ENCODE assay signal across 30 mouse cellular contexts in genomic region chr5:125572011-125572410, GRCm38 (mm10). TPM values are rescaled to one million over a fixed set of nuclear protein-coding genes. Genes with fewer than 3 reads are reported as not detected.
"Had no signal": no experiment of that assay in that cellular context is flagged by ENCODE, and none has a peak within 500 bp of the region (broad histone marks: within the 10 kb centered on the region; RNA-seq: fewer than 3 reads in every experiment).

No protein-coding gene starts in this region.

- ATAC-seq: hindbrain, postnatal 0 days; intestine, embryonic 16.5 days had no signal

- H3K36me3 ChIP-seq: heart, embryonic 13.5 days; heart, embryonic 15.5 days; hindbrain, embryonic 10.5 days; hindbrain, embryonic 13.5 days; hindbrain, embryonic 15.5 days; kidney, embryonic 15.5 days; limb, embryonic 10.5 days; limb, embryonic 12.5 days; liver, embryonic 13.5 days had no signal

- H3K9me3 ChIP-seq: heart, embryonic 13.5 days; heart, embryonic 15.5 days; hindbrain, embryonic 10.5 days; hindbrain, embryonic 13.5 days; hindbrain, embryonic 15.5 days; kidney, embryonic 15.5 days; limb, embryonic 10.5 days; liver, embryonic 13.5 days had no signal

- H3K27me3 ChIP-seq: heart, embryonic 13.5 days; heart, embryonic 15.5 days; hindbrain, embryonic 13.5 days; hindbrain, embryonic 15.5 days; kidney, embryonic 15.5 days; limb, embryonic 12.5 days; liver, embryonic 13.5 days had no signal

- H3K4me2 ChIP-seq: heart, embryonic 11.5 days; heart, embryonic 13.5 days; heart, embryonic 15.5 days; hindbrain, embryonic 13.5 days; hindbrain, embryonic 15.5 days; kidney, embryonic 15.5 days; limb, embryonic 12.5 days; liver, embryonic 11.5 days; liver, embryonic 13.5 days had no signal

- H3K9ac ChIP-seq: heart, embryonic 13.5 days; heart, embryonic 15.5 days; hindbrain, embryonic 13.5 days; hindbrain, embryonic 15.5 days; kidney, embryonic 15.5 days; limb, embryonic 12.5 days; liver, embryonic 13.5 days had no signal

- H3K27ac ChIP-seq: gastrocnemius, adult 2 months; heart, adult 2 months; heart, embryonic 13.5 days; heart, embryonic 15.5 days; hindbrain, embryonic 10.5 days; hindbrain, embryonic 13.5 days; hindbrain, embryonic 15.5 days; hindbrain, postnatal 0 days; kidney, embryonic 15.5 days; kidney, postnatal 0 days; limb, embryonic 10.5 days; limb, embryonic 12.5 days; liver, embryonic 13.5 days had no signal

- DNase-seq: gastrocnemius, adult 2 months; gastrocnemius, postnatal 14 days; gastrocnemius, postnatal 36 days; heart, adult 11 months; heart, adult 2 months; heart, postnatal 4 days; kidney, adult 11 months; kidney, adult 2 months; kidney, adult 9 months; kidney, postnatal 14 days; kidney, postnatal 36 days; layer of hippocampus, adult 9-11 months; layer of hippocampus, postnatal 36 days; liver; liver, embryonic 13.5 days had no signal

- H3K4me3 ChIP-seq: gastrocnemius, adult 2 months; heart, adult 2 months; heart, embryonic 13.5 days; heart, embryonic 15.5 days; hindbrain, embryonic 10.5 days; hindbrain, embryonic 13.5 days; hindbrain, embryonic 15.5 days; kidney, embryonic 15.5 days; limb, embryonic 10.5 days; limb, embryonic 12.5 days; liver, embryonic 13.5 days had no signal

- H3K4me1 ChIP-seq: heart, embryonic 13.5 days; heart, embryonic 15.5 days; kidney, embryonic 15.5 days; liver, embryonic 13.5 days had no signal

RNA-seq across cellular contexts. Expression of gene Tmem132b, which starts 40.4 kb away (rescaled TPM):
- total RNA-seq: heart, adult 2 months; heart, postnatal 25 days had no signal
- polyA plus RNA-seq: heart, adult 2 months; heart, embryonic 15.5 days; heart, postnatal 0 days; kidney, adult 2 months had no signal
